ENCODE assay signal across 14 mouse cellular contexts in genomic region chr2:28566545-28566944, GRCm38 (mm10). TPM values are rescaled to one million over a fixed set of nuclear protein-coding genes. Genes with fewer than 3 reads are reported as not detected.
DNase-seq lines count a peak whose midpoint lies in the region; ATAC-seq lines count a peak whose summit lies in the region.
"Had no signal": no experiment of that assay in that cellular context is flagged by ENCODE, and none has a peak within 500 bp of the region (broad histone marks: within the 10 kb centered on the region; RNA-seq: fewer than 3 reads in every experiment).

No protein-coding gene starts in this region.

- H3K4me2 ChIP-seq in embryonic facial prominence, embryonic 12.5 days (replicated peaks), result no peak overlapping the region
- H3K4me2 ChIP-seq in kidney, embryonic 15.5 days, result no peak overlapping the region
- H3K4me2 ChIP-seq in neural tube, embryonic 13.5 days, result no peak overlapping the region
- no peak overlapping the region for H3K4me2 ChIP-seq in neural tube, embryonic 15.5 days
- H3K4me2 ChIP-seq: embryonic facial prominence, embryonic 15.5 days had no signal

- no peak overlapping the region for H3K9ac ChIP-seq in embryonic facial prominence, embryonic 12.5 days
- no peak overlapping the region for H3K9ac ChIP-seq in kidney, embryonic 15.5 days
- H3K9ac ChIP-seq in neural tube, embryonic 13.5 days, result no peak overlapping the region
- H3K9ac ChIP-seq in neural tube, embryonic 15.5 days (replicated peaks), result no peak overlapping the region
- H3K9ac ChIP-seq: embryonic facial prominence, embryonic 15.5 days had no signal

- no peak for ATAC-seq in embryonic facial prominence, embryonic 12.5 days (ENCODE audit: insufficient number of reproducible peaks, insufficient read depth, low FRiP score, low TSS enrichment)
- no peak for ATAC-seq in kidney, embryonic 15.5 days (replicated peaks; ENCODE audit: low FRiP score)
- ATAC-seq in neural tube, embryonic 13.5 days (ENCODE audit: low read depth), result no peak
- ATAC-seq in neural tube, embryonic 15.5 days (ENCODE audit: low FRiP score), result no peak
- ATAC-seq: forebrain, embryonic 16.5 days; inflammation-experienced regulatory T-cells, adult 6 months had no signal

- no peaks in the 10 kb centered on the region for H3K4me1 ChIP-seq in embryonic facial prominence, embryonic 12.5 days
- H3K4me1 ChIP-seq in embryonic facial prominence, embryonic 10.5 days, result peaks cover 7% of the 10 kb centered on the region; the same call in 1 of the 2 replicates
- no peaks in the 10 kb centered on the region; the same call in 1 of the 2 replicates for H3K4me1 ChIP-seq in kidney, embryonic 15.5 days
- no peaks in the 10 kb centered on the region for H3K4me1 ChIP-seq in neural tube, embryonic 13.5 days (replicated peaks)
- no peaks in the 10 kb centered on the region for H3K4me1 ChIP-seq in neural tube, embryonic 15.5 days

- no peak overlapping the region for H3K4me3 ChIP-seq in embryonic facial prominence, embryonic 12.5 days
- H3K4me3 ChIP-seq in embryonic facial prominence, embryonic 10.5 days, result no peak overlapping the region
- H3K4me3 ChIP-seq in kidney, embryonic 15.5 days (replicated peaks), result no peak overlapping the region
- H3K4me3 ChIP-seq in neural tube, embryonic 13.5 days, result no peak overlapping the region
- H3K4me3 ChIP-seq in neural tube, embryonic 15.5 days (replicated peaks), result no peak overlapping the region
- H3K4me3 ChIP-seq: embryonic facial prominence, embryonic 15.5 days; myocyte had no signal

- H3K36me3 ChIP-seq in embryonic facial prominence, embryonic 12.5 days, result peaks cover 60% of the 10 kb centered on the region
- H3K36me3 ChIP-seq in embryonic facial prominence, embryonic 10.5 days (replicated peaks), result peaks cover 71% of the 10 kb centered on the region
- H3K36me3 ChIP-seq in kidney, embryonic 15.5 days, result peaks cover 65% of the 10 kb centered on the region
- peaks cover 66% of the 10 kb centered on the region for H3K36me3 ChIP-seq in neural tube, embryonic 13.5 days
- peaks cover 62% of the 10 kb centered on the region for H3K36me3 ChIP-seq in neural tube, embryonic 15.5 days

- peak overlapping the region; percentile 36; the same call in 1 of the 2 replicates for H3K27ac ChIP-seq in embryonic facial prominence, embryonic 12.5 days
- H3K27ac ChIP-seq in embryonic facial prominence, embryonic 10.5 days (replicated peaks), result no peak overlapping the region
- no peak overlapping the region for H3K27ac ChIP-seq in kidney, embryonic 15.5 days
- H3K27ac ChIP-seq in neural tube, embryonic 13.5 days (replicated peaks), result peak overlapping the region; percentile 61
- no peak overlapping the region for H3K27ac ChIP-seq in neural tube, embryonic 15.5 days (replicated peaks)
- H3K27ac ChIP-seq: embryonic facial prominence, embryonic 15.5 days had no signal

- 35% methylated on average over 5 of the region's 5 CpGs for WGBS in embryonic facial prominence, embryonic 12.5 days
- WGBS in embryonic facial prominence, embryonic 10.5 days, result 37% methylated on average over 5 of the region's 5 CpGs
- 55% methylated on average over 5 of the region's 5 CpGs for WGBS in kidney, embryonic 15.5 days
- 66% methylated on average over 5 of the region's 5 CpGs for WGBS in neural tube, embryonic 13.5 days
- 78% methylated on average over 5 of the region's 5 CpGs for WGBS in neural tube, embryonic 15.5 days

- H3K9me3 ChIP-seq in embryonic facial prominence, embryonic 12.5 days, result no peaks in the 10 kb centered on the region
- H3K9me3 ChIP-seq in embryonic facial prominence, embryonic 10.5 days, result no peaks in the 10 kb centered on the region
- H3K9me3 ChIP-seq in kidney, embryonic 15.5 days (replicated peaks), result no peaks in the 10 kb centered on the region
- no peaks in the 10 kb centered on the region for H3K9me3 ChIP-seq in neural tube, embryonic 13.5 days
- H3K9me3 ChIP-seq in neural tube, embryonic 15.5 days (replicated peaks), result no peaks in the 10 kb centered on the region
- H3K9me3 ChIP-seq: embryonic facial prominence, embryonic 15.5 days had no signal

- DNase-seq in embryonic facial prominence, embryonic 10.5 days (ENCODE audit: low spot score), result no peak
- DNase-seq in kidney, adult 18-20 months, result peak; percentile 23
- peak; percentile 36 to 55 for DNase-seq in kidney, postnatal 4 days
- no peak for DNase-seq in cerebellum, postnatal 4 days (ENCODE audit: low spot score in 2 of 2)
- DNase-seq: cerebellum, adult 18-20 months; liver had no signal

- H3K27me3 ChIP-seq in embryonic facial prominence, embryonic 12.5 days, result no peaks in the 10 kb centered on the region
- H3K27me3 ChIP-seq in embryonic facial prominence, embryonic 10.5 days (replicated peaks; ENCODE audit: low read depth, poor library complexity, severe bottlenecking), result no peaks in the 10 kb centered on the region
- H3K27me3 ChIP-seq in kidney, embryonic 15.5 days, result no peaks in the 10 kb centered on the region
- H3K27me3 ChIP-seq in neural tube, embryonic 13.5 days, result no peaks in the 10 kb centered on the region
- no peaks in the 10 kb centered on the region for H3K27me3 ChIP-seq in neural tube, embryonic 15.5 days (replicated peaks)
- H3K27me3 ChIP-seq: embryonic facial prominence, embryonic 15.5 days had no signal

RNA-seq across cellular contexts. Expression of gene Cel, which starts 3.3 kb away (rescaled TPM):
- not detected in 2 replicates for polyA plus RNA-seq in embryonic facial prominence, embryonic 12.5 days (2016; fragmentation: Nextera tagmentation; extraction: Ambion mirVana)
- polyA plus RNA-seq in embryonic facial prominence, embryonic 10.5 days (2016; fragmentation: Nextera tagmentation; extraction: Ambion mirVana), result not detected in 2 replicates
- 0.34 TPM in 1 of 2 replicates, not detected in the other for polyA plus RNA-seq in kidney, embryonic 15.5 days (2015; fragmentation: Nextera tagmentation; extraction: Ambion mirVana)
- polyA plus RNA-seq in neural tube, embryonic 13.5 days (2015; fragmentation: Nextera tagmentation; extraction: Ambion mirVana), result not detected in 2 replicates
- 0.09 and 3.3 TPM in 2 replicates for polyA plus RNA-seq in neural tube, embryonic 15.5 days (2015; fragmentation: Nextera tagmentation; extraction: Ambion mirVana)
- polyA plus RNA-seq: forebrain, embryonic 16.5 days; inflammation-experienced regulatory T-cells, adult 6 months; myocyte had no signal

RNA-seq across cellular contexts. Expression of gene Gtf3c5, which starts 17.0 kb away (rescaled TPM):
- polyA plus RNA-seq in embryonic facial prominence, embryonic 12.5 days (2016; fragmentation: Nextera tagmentation; extraction: Ambion mirVana), result 52.4 and 53.6 TPM in 2 replicates
- 57.9 and 61.4 TPM in 2 replicates for polyA plus RNA-seq in embryonic facial prominence, embryonic 10.5 days (2016; fragmentation: Nextera tagmentation; extraction: Ambion mirVana)
- polyA plus RNA-seq in kidney, embryonic 15.5 days (2015; fragmentation: Nextera tagmentation; extraction: Ambion mirVana), result 44.3 and 48.8 TPM in 2 replicates
- 42.1 and 43.5 TPM in 2 replicates for polyA plus RNA-seq in neural tube, embryonic 13.5 days (2015; fragmentation: Nextera tagmentation; extraction: Ambion mirVana)
- 37.2 and 40.1 TPM in 2 replicates for polyA plus RNA-seq in neural tube, embryonic 15.5 days (2015; fragmentation: Nextera tagmentation; extraction: Ambion mirVana)

RNA-seq across cellular contexts. Expression of gene Ralgds, which starts 53.6 kb away (rescaled TPM):
- 64.1 and 66.1 TPM in 2 replicates for polyA plus RNA-seq in embryonic facial prominence, embryonic 12.5 days (2016; fragmentation: Nextera tagmentation; extraction: Ambion mirVana)
- 36.7 and 44.2 TPM in 2 replicates for polyA plus RNA-seq in embryonic facial prominence, embryonic 10.5 days (2016; fragmentation: Nextera tagmentation; extraction: Ambion mirVana)
- polyA plus RNA-seq in kidney, embryonic 15.5 days (2015; fragmentation: Nextera tagmentation; extraction: Ambion mirVana), result 22.6 and 30.5 TPM in 2 replicates
- 86.3 and 90.7 TPM in 2 replicates for polyA plus RNA-seq in neural tube, embryonic 13.5 days (2015; fragmentation: Nextera tagmentation; extraction: Ambion mirVana)
- polyA plus RNA-seq in neural tube, embryonic 15.5 days (2015; fragmentation: Nextera tagmentation; extraction: Ambion mirVana), result 64.7 and 70.4 TPM in 2 replicates

RNA-seq across cellular contexts. Expression of gene Gfi1b, which starts 55.2 kb away (rescaled TPM):
- 0.97 and 1.0 TPM in 2 replicates for polyA plus RNA-seq in embryonic facial prominence, embryonic 12.5 days (2016; fragmentation: Nextera tagmentation; extraction: Ambion mirVana)
- polyA plus RNA-seq in embryonic facial prominence, embryonic 10.5 days (2016; fragmentation: Nextera tagmentation; extraction: Ambion mirVana), result 2.7 and 3.9 TPM in 2 replicates
- 0.69 and 1.1 TPM in 2 replicates for polyA plus RNA-seq in kidney, embryonic 15.5 days (2015; fragmentation: Nextera tagmentation; extraction: Ambion mirVana)
- polyA plus RNA-seq in neural tube, embryonic 13.5 days (2015; fragmentation: Nextera tagmentation; extraction: Ambion mirVana), result 0.17 and 0.45 TPM in 2 replicates
- 0.87 TPM in 1 of 2 replicates, not detected in the other for polyA plus RNA-seq in neural tube, embryonic 15.5 days (2015; fragmentation: Nextera tagmentation; extraction: Ambion mirVana)
- polyA plus RNA-seq: embryonic facial prominence, embryonic 15.5 days; forebrain, embryonic 16.5 days; inflammation-experienced regulatory T-cells, adult 6 months; myocyte had no signal

Comparison
In these comparisons a context has a peak if more than half of its experiments do, and no peak if none do; other contexts are left out.
1. H3K27ac ChIP-seq: peak in embryonic facial prominence, embryonic 12.5 days (single experiment) and neural tube, embryonic 13.5 days (single experiment); none in embryonic facial prominence, embryonic 10.5 days (single experiment), kidney, embryonic 15.5 days (single experiment) and neural tube, embryonic 15.5 days (single experiment).
2. DNase-seq: peak in kidney, adult 18-20 months (single experiment) and kidney, postnatal 4 days (2 of 2); none in embryonic facial prominence, embryonic 10.5 days (single experiment) and cerebellum, postnatal 4 days (0 of 2).